Mouse (Mus musculus) megakaryocyte, embryonic 14.5 days (primary cell): ENCODE measurements around the gene Gast. TPM values are rescaled to one million over a fixed set of nuclear protein-coding genes. Genes with fewer than 3 reads are reported as not detected.

Experiments used
- H3K27me3 ChIP-seq: replicated peaks from 2 replicates; pipeline ENCODE3; 2012; ENCODE audit warnings: inconsistent platforms
- H3K36me3 ChIP-seq: replicated peaks from 2 replicates; pipeline ENCODE3; 2012; ENCODE audit warnings: low read length, inconsistent platforms, mixed read lengths
- H3K4me1 ChIP-seq: 2 replicates; pipeline ENCODE4 v1.6.1; 2012; ENCODE audit warnings: inconsistent platforms
- H3K4me3 ChIP-seq: replicated peaks from 2 replicates; pipeline ENCODE3; 2012; ENCODE audit warnings: moderate library complexity, mild to moderate bottlenecking, inconsistent platforms
- H3K9me3 ChIP-seq: 2 replicates; pipeline ENCODE4 v1.6.1; 2012; ENCODE audit warnings: inconsistent platforms
- FLI1 ChIP-seq: IDR thresholded peaks from 2 replicates; pipeline ENCODE4 v1.6.1; 2012; ENCODE audit warnings: low read length, inconsistent platforms, mixed read lengths
- GATA1 ChIP-seq: IDR thresholded peaks from 3 replicates; pipeline ENCODE4 v1.6.1; 2012; ENCODE audit warnings: mixed read lengths, low read length, inconsistent platforms, borderline replicate concordance
- polyA plus RNA-seq: library from polyadenylated mRNA; stranded (reverse); fragments of >175 nt; gene quantifications from 2 replicates; pipeline ENCODE4 v1.2.3, GENCODE M21; 2012; ENCODE audit warnings: low replicate concordance; ENCODE audit not compliant: insufficient read depth

The Gast gene
- polyA plus RNA-seq, 1 experiment, result not detected

GRCm38 (mm10) chr11:100385016-100385415, 50.8 kb downstream of the Gast start:
- Histone ChIP-seq H3K4me1 (peaks cover 29% of the 10 kb centered on the region), H3K4me3 (no peak overlapping the region), H3K27me3 (peaks cover 53% of the 10 kb centered on the region), H3K9me3 (no peaks in the 10 kb centered on the region), H3K36me3 (no peaks in the 10 kb centered on the region)
- no peak for TF ChIP-seq FLI1
- no peak for TF ChIP-seq GATA1

- Histone ChIP-seq H3K4me3 (no peak overlapping the region), H3K36me3 (no peaks in the 10 kb centered on the region), H3K27me3 (peaks cover 64% of the 10 kb centered on the region), H3K9me3 (peaks cover 4% of the 10 kb centered on the region; the same call in 1 of the 2 replicates), H3K4me1 (peaks cover 32% of the 10 kb centered on the region)
- no peak for TF ChIP-seq FLI1
- TF ChIP-seq GATA1, result no peak
Measured at GRCm38 (mm10) chr11:100386586-100386985, 52.4 kb downstream of the Gast start.

Other genes starting within 250 kb of the Gast start
- not detected in 2 replicates for gene Krt32, start 246.2 kb upstream of the Gast start, polyA plus RNA-seq
- not detected in 2 replicates for gene Krt35, start 238.2 kb upstream of the Gast start, polyA plus RNA-seq
- gene Krt36, start 228.8 kb upstream of the Gast start, polyA plus RNA-seq, result not detected in 2 replicates
- gene Krt13, start 212.8 kb upstream of the Gast start, polyA plus RNA-seq, result not detected in 2 replicates
- gene Krt15, start 198.5 kb upstream of the Gast start, polyA plus RNA-seq, result not detected in 2 replicates
- gene Krt19, start 185.7 kb upstream of the Gast start, polyA plus RNA-seq, result not detected in 2 replicates
- gene Krt9, start 141.2 kb upstream of the Gast start, polyA plus RNA-seq, result not detected in 2 replicates
- gene Krt14, start 126.9 kb upstream of the Gast start, polyA plus RNA-seq, result 1.2 TPM in 1 of 2 replicates, not detected in the other
- gene Krt16, start 85.5 kb upstream of the Gast start, polyA plus RNA-seq, result not detected in 2 replicates
- gene Krt17, start 73.4 kb upstream of the Gast start, polyA plus RNA-seq, result 0.08 and 2.6 TPM in 2 replicates
- not detected in 2 replicates for gene Krt42, start 64.5 kb upstream of the Gast start, polyA plus RNA-seq
- gene Eif1, start 14.5 kb upstream of the Gast start, polyA plus RNA-seq, result 123 and 768 TPM in 2 replicates
- gene Hap1, start 21.7 kb downstream of the Gast start, polyA plus RNA-seq, result 0.06 TPM in 1 of 2 replicates, not detected in the other
- gene Jup, start 63.4 kb downstream of the Gast start, polyA plus RNA-seq, result 6.4 and 9.4 TPM in 2 replicates
- not detected in 2 replicates for gene P3h4, start 80.4 kb downstream of the Gast start, polyA plus RNA-seq
- 0.22 TPM in 1 of 2 replicates, not detected in the other for gene Fkbp10, start 81.3 kb downstream of the Gast start, polyA plus RNA-seq
- gene Nt5c3b, start 107.4 kb downstream of the Gast start, polyA plus RNA-seq, result 48.3 and 86.4 TPM in 2 replicates
- 0.56 TPM in 1 of 2 replicates, not detected in the other for gene Klhl10, start 107.5 kb downstream of the Gast start, polyA plus RNA-seq
- 1.6 TPM in 1 of 2 replicates, not detected in the other for gene Klhl11, start 138.3 kb downstream of the Gast start, polyA plus RNA-seq
- 7.2 and 21.1 TPM in 2 replicates for gene Acly, start 193.6 kb downstream of the Gast start, polyA plus RNA-seq
- gene Ttc25, start 211.2 kb downstream of the Gast start, polyA plus RNA-seq, result 0.29 TPM in 1 of 2 replicates, not detected in the other
- 13.3 and 17.1 TPM in 2 replicates for gene Cnp, start 240.5 kb downstream of the Gast start, polyA plus RNA-seq